Mouse (Mus musculus) heart, postnatal 0 days (tissue): ENCODE measurements around the gene Abhd2. TPM values are rescaled to one million over a fixed set of nuclear protein-coding genes. Genes with fewer than 3 reads are reported as not detected.
A peak's percentile ranks its signal among the peaks of the same experiment; 100 is the strongest.

Experiments
- ATAC-seq: fragments of 200-750 bp; cut with Nextera tagmentation; 2 replicates; pipeline ENCODE4 v1.8.0; 2017; ENCODE audit warnings: low read depth, moderate number of reproducible peaks, moderate library complexity; ENCODE audit not compliant: insufficient read depth
- DNase-seq: peaks from one replicate; pipeline ENCODE4 v3.0.0-alpha.2; 2016; ENCODE audit warnings: low spot score
- H3K27ac ChIP-seq: fragments of 300-500 bp; sonication (generic); 2 replicates; pipeline ENCODE4 v1.5.1; 2014; ENCODE audit warnings: low read depth, mild to moderate bottlenecking
- H3K27me3 ChIP-seq: fragments of 300-500 bp; sonication (generic); 2 replicates; pipeline ENCODE4 v1.6.1; 2014; ENCODE audit warnings: low read length, mixed read lengths; ENCODE audit not compliant: control insufficient read depth, insufficient read depth
- H3K36me3 ChIP-seq: fragments of 300-500 bp; sonication (generic); replicated peaks from 2 replicates; pipeline ENCODE4 v1.6.1; 2014; ENCODE audit warnings: low read length, mixed read lengths; ENCODE audit not compliant: control insufficient read depth, insufficient read depth
- H3K4me1 ChIP-seq: fragments of 300-500 bp; sonication (generic); 2 replicates; pipeline ENCODE4 v1.6.1; 2014; ENCODE audit warnings: antibody characterized with exemption; ENCODE audit not compliant: control insufficient read depth, insufficient read depth
- H3K4me2 ChIP-seq: fragments of 300-500 bp; sonication (generic); 2 replicates; pipeline ENCODE4 v1.6.1; 2014; ENCODE audit warnings: low read depth, mild to moderate bottlenecking, low read length, moderate library complexity
- H3K4me3 ChIP-seq: fragments of 300-500 bp; sonication (generic); 2 replicates; pipeline ENCODE4 v1.5.1; 2014; ENCODE audit warnings: low read depth, low read length
- H3K9ac ChIP-seq: fragments of 300-500 bp; sonication (generic); replicated peaks from 2 replicates; pipeline ENCODE4 v1.6.1; 2014; ENCODE audit warnings: low read depth, low read length, mixed read lengths
- H3K9me3 ChIP-seq: fragments of 300-500 bp; sonication (generic); replicated peaks from 2 replicates; pipeline ENCODE4 v1.6.1; 2016; ENCODE audit warnings: low read length; ENCODE audit not compliant: control insufficient read depth
- CTCF ChIP-seq: IDR thresholded peaks from 2 replicates; pipeline ENCODE4 v1.5.1; 2016; ENCODE audit warnings: antibody characterized with exemption, control low read depth, low read depth
- EP300 ChIP-seq: IDR thresholded peaks from 2 replicates; pipeline ENCODE4 v1.6.1; 2016; ENCODE audit warnings: antibody characterized with exemption, low read depth
- WGBS: fragments of 180-500 bp; shearing (Covaris S2); extraction: QIAGEN DNeasy Blood & Tissue Kit; methylation state at CpG from one replicate; pipeline ENCODE4 v1.1.7; 2014; 5-methylcytosine and 5-hydroxymethylcytosine counted together
- polyA plus RNA-seq: library from polyadenylated mRNA; unstranded; fragments of >200 nt; fragmentation: Nextera tagmentation; extraction: Ambion mirVana; gene quantifications from 2 replicates; pipeline ENCODE4 v1.2.1, GENCODE M21; 2015
- total RNA-seq: library from RNA; depleted of rRNA; stranded (reverse); fragments of >200 nt; gene quantifications from 2 replicates; pipeline ENCODE4 v1.2.3, GENCODE M21; 2014; ENCODE audit warnings: low replicate concordance

The Abhd2 gene
- total and polyA plus RNA-seq, 2 experiments from 2014 or later, result 4.2 to 16.6 TPM

DNA sequence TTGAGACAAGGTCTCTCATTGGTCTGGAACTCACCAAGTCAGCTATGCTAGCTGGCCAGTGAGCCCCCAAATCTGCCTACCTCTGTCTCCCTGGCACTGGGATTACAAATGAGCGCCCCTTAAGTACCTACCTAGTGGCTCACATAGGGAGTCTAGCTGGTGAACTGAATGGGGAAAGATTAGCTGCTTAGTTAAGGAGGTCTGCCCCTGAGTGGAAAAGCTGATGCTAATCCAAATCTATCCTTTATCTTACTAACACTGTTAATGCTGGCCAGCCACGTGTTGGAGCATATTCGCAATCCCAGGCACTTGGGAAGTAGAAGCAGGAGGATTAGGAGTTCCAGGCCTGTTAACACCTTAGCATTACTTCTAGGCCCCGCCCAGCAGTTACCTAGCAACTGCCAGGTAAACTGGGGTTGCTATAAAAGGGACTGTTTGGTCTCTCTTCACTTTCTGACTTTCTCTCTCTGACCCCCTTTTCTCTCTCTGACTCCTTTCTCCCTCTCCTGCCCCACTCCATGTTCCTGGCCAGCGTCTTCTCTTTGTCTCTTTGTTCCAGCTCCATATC is 117.2 kb downstream of the Abhd2 start:
- no peaks in the 10 kb centered on the region for H3K27me3 ChIP-seq
- H3K9ac ChIP-seq, result no peak overlapping the region
- H3K36me3 ChIP-seq, result no peaks in the 10 kb centered on the region
- no peak for ATAC-seq
- WGBS, result 54% methylated on average over 5 of the region's 5 CpGs
- H3K9me3 ChIP-seq, result no peaks in the 10 kb centered on the region
- no peaks in the 10 kb centered on the region for H3K4me1 ChIP-seq
- H3K4me3 ChIP-seq, result no peak overlapping the region
- no peak overlapping the region for H3K27ac ChIP-seq
- H3K4me2 ChIP-seq, result no peak overlapping the region
- TF ChIP-seq CTCF (no peak), EP300 (no peak)
- no peak for DNase-seq

DNA sequence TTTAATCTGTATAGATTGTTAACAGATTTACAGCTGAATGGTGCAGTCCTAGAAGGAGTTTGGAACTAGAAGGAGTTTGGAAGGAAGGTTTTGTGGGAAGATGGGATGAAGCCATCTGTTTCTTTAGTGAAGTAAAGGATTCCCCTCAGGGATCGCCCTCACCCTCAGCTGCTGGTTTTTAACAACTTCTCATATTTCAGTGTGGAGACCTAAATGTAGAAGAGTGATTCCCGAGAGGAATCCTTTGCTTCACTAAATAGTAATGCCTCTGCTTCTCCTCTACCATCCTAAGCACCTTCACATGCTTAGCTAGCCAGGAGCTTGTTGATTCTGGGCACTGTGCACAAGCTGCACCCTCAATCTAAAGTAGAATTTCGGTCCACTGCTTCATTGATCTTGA is 118.5 kb downstream of the Abhd2 start:
- H3K27me3 ChIP-seq, result no peaks in the 10 kb centered on the region

DNA sequence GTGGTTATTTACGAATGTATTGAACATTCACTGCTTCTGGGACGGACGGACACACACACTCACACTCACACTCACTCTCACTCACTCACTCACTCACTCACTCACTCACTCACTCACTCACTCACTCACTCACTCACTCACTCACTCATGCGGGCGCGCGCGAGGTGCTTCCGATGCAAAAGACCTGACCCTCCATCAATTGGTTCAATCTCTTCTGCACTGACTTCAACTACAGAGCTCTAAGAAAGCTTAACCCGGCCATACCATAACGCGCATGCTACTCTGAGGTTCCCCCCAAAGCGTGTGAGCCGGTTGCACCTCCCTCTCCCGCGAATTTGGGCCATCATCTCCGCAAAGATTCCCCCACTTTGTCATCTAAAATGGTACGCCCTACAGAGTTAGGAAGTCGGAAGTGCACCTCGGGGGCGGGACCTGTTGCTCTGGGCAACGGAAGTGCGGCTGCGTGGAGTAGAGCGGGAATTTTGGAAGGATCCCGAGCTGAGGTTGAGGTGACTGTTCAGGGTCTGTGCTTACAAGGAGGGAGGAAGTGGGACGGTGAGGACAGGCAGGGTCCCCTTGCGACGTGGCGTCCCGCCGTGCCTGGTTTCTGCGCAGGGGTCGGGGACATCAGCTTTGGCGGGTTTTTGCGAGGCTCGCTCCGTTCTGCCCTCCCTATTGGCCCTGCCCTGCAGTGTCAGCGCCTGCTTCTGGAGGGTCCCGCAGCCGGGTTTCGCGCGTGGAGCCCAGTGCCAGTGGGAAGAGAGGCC is 119.1 kb downstream of the Abhd2 start, which contains the start of gene Fanci:
Gene Fanci, plus strand, starts transcription at position 47 of the 767 bp plus-strand sequence.
- Histone ChIP-seq H3K9me3 (no peaks in the 10 kb centered on the region), H3K27me3 (no peaks in the 10 kb centered on the region), H3K36me3 (no peaks in the 10 kb centered on the region), H3K4me1 (no peaks in the 10 kb centered on the region), H3K4me2 (peak within 1 kb of the TSS; percentile 92), H3K9ac (peak within 1 kb of the TSS; percentile 61), H3K4me3 (peak within 1 kb of the TSS; percentile 58), H3K27ac (peak within 1 kb of the TSS; percentile 77)
- TF ChIP-seq EP300 (no peak), CTCF (no peak)
- DNase-seq (peak; percentile 84), ATAC-seq (peak; percentile 95)
- WGBS, result under 1% methylated on average over 44 of the region's 44 CpGs

More for the DNA sequence above, 118.5 kb downstream of the Abhd2 start:
- Histone ChIP-seq H3K4me3 (peak overlapping the region; percentile 58), H3K9me3 (no peaks in the 10 kb centered on the region), H3K9ac (peak overlapping the region; percentile 61), H3K36me3 (no peaks in the 10 kb centered on the region), H3K4me1 (no peaks in the 10 kb centered on the region), H3K4me2 (peak overlapping the region; percentile 92), H3K27ac (peak overlapping the region; percentile 77)
- DNase-seq (no peak), ATAC-seq (no peak)
- 3% methylated on average over 3 of the region's 3 CpGs for WGBS
- TF ChIP-seq EP300 (no peak), CTCF (no peak)

DNA sequence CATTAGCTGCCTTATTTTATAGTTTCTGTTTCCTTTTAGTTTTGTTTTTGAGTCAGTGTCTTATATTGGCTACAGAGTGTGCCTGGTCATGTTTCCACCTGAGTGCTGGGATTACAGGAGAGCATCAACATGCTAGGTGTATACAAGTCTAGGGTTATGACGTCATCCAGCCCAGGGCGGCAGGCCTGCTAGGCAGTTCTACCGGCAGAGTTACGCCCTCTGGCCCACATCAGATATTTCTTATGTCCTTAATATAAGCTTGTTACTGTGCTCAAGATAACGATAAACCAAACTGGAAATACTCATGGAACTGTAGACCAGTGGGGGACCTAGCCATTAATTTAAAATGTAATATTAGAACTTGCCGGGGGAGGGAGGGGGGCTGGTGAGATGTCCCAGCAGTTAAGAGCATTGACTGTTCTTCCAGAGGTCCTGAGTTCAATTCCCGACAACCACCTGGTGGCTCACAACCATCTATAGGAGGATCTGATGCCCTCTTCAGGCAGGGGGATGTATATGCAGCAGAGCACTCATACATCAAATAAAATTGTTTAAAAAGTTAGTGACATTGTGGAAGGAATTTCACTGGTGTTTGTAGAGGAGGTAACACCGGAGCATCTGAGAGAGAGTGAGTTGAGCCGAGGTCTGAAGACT is 120.0 kb downstream of the Abhd2 start:
- H3K9ac ChIP-seq, result 0 out of 2 replicates have a peak overlapping the region, but pooled peaks have one; percentile 61
- WGBS, result 51% methylated on average over 9 of the region's 9 CpGs
- H3K4me2 ChIP-seq, result peak overlapping the region; percentile 92
- no peaks in the 10 kb centered on the region for H3K27me3 ChIP-seq
- TF ChIP-seq EP300 (no peak), CTCF (0 out of 2 replicates have a peak, but pooled peaks have one; percentile 10)
- no peak for ATAC-seq
- H3K9me3 ChIP-seq, result no peaks in the 10 kb centered on the region
- no peak for DNase-seq
- H3K4me1 ChIP-seq, result no peaks in the 10 kb centered on the region
- no peak overlapping the region for H3K27ac ChIP-seq
- H3K36me3 ChIP-seq, result no peaks in the 10 kb centered on the region
- peak overlapping the region; percentile 58 for H3K4me3 ChIP-seq

DNA sequence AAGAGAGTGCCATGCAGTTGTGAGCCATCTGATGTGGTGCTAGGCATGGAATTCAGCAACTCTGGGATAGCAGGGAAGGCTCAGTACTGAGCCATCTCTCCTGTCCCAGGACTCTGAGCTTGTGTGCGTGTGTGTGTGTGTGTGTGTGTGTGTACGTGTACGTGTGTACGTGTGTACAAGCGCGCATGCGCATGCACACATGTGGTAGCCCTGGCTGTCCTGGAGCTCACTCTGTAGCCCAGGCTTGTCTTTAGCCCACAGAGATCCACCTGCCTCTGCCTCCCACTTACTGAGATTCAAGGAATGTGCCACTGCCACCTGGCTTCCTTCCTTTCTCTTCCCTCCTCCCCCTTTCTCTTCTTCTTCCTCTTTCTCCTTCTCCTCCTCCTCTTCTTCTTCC is 120.9 kb downstream of the Abhd2 start:
- no peaks in the 10 kb centered on the region for H3K27me3 ChIP-seq
- TF ChIP-seq EP300 (no peak), CTCF (no peak)

More for the DNA sequence above, 120.9 kb downstream of the Abhd2 start:
- Histone ChIP-seq H3K4me1 (no peaks in the 10 kb centered on the region), H3K9me3 (no peaks in the 10 kb centered on the region), H3K27ac (no peak overlapping the region), H3K4me3 (no peak overlapping the region), H3K9ac (no peak overlapping the region), H3K4me2 (no peak overlapping the region), H3K36me3 (no peaks in the 10 kb centered on the region)
- DNase-seq (no peak), ATAC-seq (no peak)
- 97% methylated on average over 7 of the region's 7 CpGs for WGBS
